Mouse (Mus musculus): Measurements from ENCODE around the gene Zbtb7b.

The Zbtb7b gene

GRCm38 (mm10) chr3:89388901-89389740, 5.5 kb downstream of the Zbtb7b start:
- DNase-seq (ENCODE audit: low spot score): no peak

- no peak for DNase-seq (ENCODE audit: low spot score)
These were observed 6.3 kb downstream of the Zbtb7b start for GRCm38 (mm10) chr3:89388134-89388881.

- DNase-seq (ENCODE audit: low spot score): no peak
These were observed 6.9 kb downstream of the Zbtb7b start for GRCm38 (mm10) chr3:89387632-89388031.

GRCm38 (mm10) chr3:89386438-89387420, 7.8 kb downstream of the Zbtb7b start:
- DNase-seq (ENCODE audit: low spot score): no peak

GRCm38 (mm10) chr3:89385451-89385850, 9.1 kb downstream of the Zbtb7b start:
- DNase-seq (ENCODE audit: low spot score): no peak

GRCm38 (mm10) chr3:89384331-89385076, 10.1 kb downstream of the Zbtb7b start:
- no peak for DNase-seq (ENCODE audit: low spot score)

- DNase-seq (ENCODE audit: low spot score): no peak
These were observed 10.8 kb downstream of the Zbtb7b start for GRCm38 (mm10) chr3:89383651-89384255.

GRCm38 (mm10) chr3:89382950-89383349, 11.6 kb downstream of the Zbtb7b start:
- no peak for DNase-seq (ENCODE audit: low spot score)

GRCm38 (mm10) chr3:89382033-89382882, 12.3 kb downstream of the Zbtb7b start:
- no peak for DNase-seq (ENCODE audit: low spot score)

GRCm38 (mm10) chr3:89381233-89381632, 13.3 kb downstream of the Zbtb7b start:
- DNase-seq (ENCODE audit: low spot score): no peak

GRCm38 (mm10) chr3:89380711-89381110, 13.9 kb downstream of the Zbtb7b start:
- DNase-seq (ENCODE audit: low spot score): no peak

- DNase-seq (ENCODE audit: low spot score): no peak
These were observed 14.3 kb downstream of the Zbtb7b start for GRCm38 (mm10) chr3:89380291-89380690.

- DNase-seq (ENCODE audit: low spot score): no peak
These were observed 15.0 kb downstream of the Zbtb7b start for GRCm38 (mm10) chr3:89379388-89380131.

- no peak for DNase-seq (ENCODE audit: low spot score)
These were observed 16.0 kb downstream of the Zbtb7b start for GRCm38 (mm10) chr3:89378394-89379067.

- no peak for DNase-seq (ENCODE audit: low spot score)
These were observed 16.7 kb downstream of the Zbtb7b start for GRCm38 (mm10) chr3:89377831-89378230.

GRCm38 (mm10) chr3:89373581-89374231, 20.9 kb downstream of the Zbtb7b start:
- DNase-seq (ENCODE audit: low spot score): no peak

- no peak for DNase-seq (ENCODE audit: low spot score)
These were observed 27.2 kb downstream of the Zbtb7b start for GRCm38 (mm10) chr3:89367338-89367737.
